Comparison of ENCODE assay signal across 12 mouse cellular contexts in the genomic region with DNA sequence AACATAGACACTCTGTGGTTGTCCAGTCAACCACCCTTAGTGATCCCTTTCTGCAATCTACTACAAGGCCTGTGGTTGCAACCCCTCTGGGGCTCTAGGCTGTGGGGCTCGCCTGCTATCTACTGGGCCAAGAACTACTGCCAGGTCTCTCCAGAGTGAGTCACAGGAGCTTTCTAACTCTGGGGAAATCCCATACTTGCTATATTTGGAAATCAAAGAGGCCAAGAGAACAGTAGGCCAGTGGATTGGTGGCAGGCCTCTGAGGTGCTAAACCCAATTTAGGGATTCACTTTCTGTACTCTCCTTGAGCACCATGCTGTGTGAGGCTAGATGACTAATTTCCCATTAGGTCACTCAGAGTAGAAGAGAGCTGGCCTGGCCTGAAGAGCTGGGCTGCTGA. TPM values are rescaled to one million over a fixed set of nuclear protein-coding genes. Genes with fewer than 3 reads are reported as not detected.
DNase-seq lines count a peak whose midpoint lies in the region; ATAC-seq and TF ChIP-seq lines count a peak whose summit lies in the region.
"Had no signal": no experiment of that assay in that cellular context is flagged by ENCODE, and none has a peak within 500 bp of the region (broad histone marks: within the 10 kb centered on the region; RNA-seq: fewer than 3 reads in every experiment).

No protein-coding gene starts in this region.

- H3K4me1 ChIP-seq in heart, embryonic 12.5 days (replicated peaks), result peaks cover 25% of the 10 kb centered on the region
- H3K4me1 ChIP-seq: stomach, embryonic 15.5 days had no signal

- TF ChIP-seq CTCF in Patski (IDR thresholded peaks at IDR 0.05), result no peak
- TF ChIP-seq CTCF in gastrocnemius, adult 2 months (IDR thresholded peaks at IDR 0.05), result no peak

- H3K4me2 ChIP-seq in heart, embryonic 12.5 days, result no peak overlapping the region
- H3K4me2 ChIP-seq: stomach, embryonic 15.5 days had no signal

- no peak overlapping the region for H3K27ac ChIP-seq in heart, embryonic 12.5 days (ENCODE audit: poor library complexity, severe bottlenecking)
- no peak overlapping the region for H3K27ac ChIP-seq in gastrocnemius, adult 2 months
- H3K27ac ChIP-seq: kidney, postnatal 0 days; left cerebral cortex, adult 2 months; stomach, embryonic 15.5 days had no signal

- no peaks in the 10 kb centered on the region for H3K9me3 ChIP-seq in heart, embryonic 12.5 days (replicated peaks)
- H3K9me3 ChIP-seq: stomach, embryonic 15.5 days had no signal

- no peak for ATAC-seq in heart, embryonic 12.5 days (ENCODE audit: insufficient number of reproducible peaks, low FRiP score)
- ATAC-seq in Patski, result peak; percentile 100
- no peak for ATAC-seq in granulocyte monocyte progenitor cell, adult 5-6 weeks (replicated peaks; ENCODE audit: poor library complexity, severe bottlenecking)

- H3K9ac ChIP-seq in heart, embryonic 12.5 days, result no peak overlapping the region
- H3K9ac ChIP-seq: stomach, embryonic 15.5 days had no signal

- peaks cover 8% of the 10 kb centered on the region for H3K36me3 ChIP-seq in heart, embryonic 12.5 days
- H3K36me3 ChIP-seq: stomach, embryonic 15.5 days had no signal

- WGBS in heart, embryonic 12.5 days, result 35% methylated on average over 1 of the region's 1 CpGs

- DNase-seq in heart, adult 9 months (ENCODE audit: low spot score in 2 of 2), result peak; percentile 30
- DNase-seq in Patski (ENCODE audit: low read depth, low spot score), result peak; percentile 74
- DNase-seq in gastrocnemius, adult 2 months, result peak; percentile 57
- DNase-seq in skeletal muscle tissue, adult 2 months (ENCODE audit: low read depth, low spot score), result peak; percentile 60
- DNase-seq in layer of hippocampus, adult 9-11 months, result no peak
- DNase-seq: right cerebral cortex, postnatal 4 days; thymus, postnatal 14 days had no signal

- H3K4me3 ChIP-seq in heart, embryonic 12.5 days, result no peak overlapping the region
- H3K4me3 ChIP-seq in gastrocnemius, adult 2 months, result no peak overlapping the region
- H3K4me3 ChIP-seq: left cerebral cortex, adult 2 months; stomach, embryonic 15.5 days had no signal

- POLR2A ChIA-PET in Patski (lab: Charles Lee), result no interaction called here

- intact Hi-C loops in gastrocnemius, adult 2 months (cut with DNase I), result loop anchor here (5.0 to 10.0 kb wide), 4 partner anchors 38 to 403 kb away; a partner anchor contains a TSS

- in situ Hi-C loops in Patski (cut with MboI; ENCODE audit: low pct_unique_long_range_greater_than_20kb), result no loop called here

- no peaks in the 10 kb centered on the region for H3K27me3 ChIP-seq in heart, embryonic 12.5 days (replicated peaks)
- H3K27me3 ChIP-seq in Patski, result no peaks in the 10 kb centered on the region
- H3K27me3 ChIP-seq: stomach, embryonic 15.5 days had no signal

- CTCF ChIA-PET in Patski (lab: Charles Lee), result no interaction called here

RNA-seq across cellular contexts. Expression of a gene that starts 38.0 kb away (rescaled TPM):
- polyA plus RNA-seq in heart, embryonic 12.5 days (2016; fragmentation: Nextera tagmentation; extraction: Ambion mirVana), result 60.6 and 62.2 TPM in 2 replicates
- polyA plus RNA-seq in Patski (2021), result 94.8 TPM
- total RNA-seq in gastrocnemius, adult 2 months (2021), result 10 to 100 TPM in 1 of 2 experiments, 1 to 10 TPM in 1; 9.3 to 10.9 TPM
- total RNA-seq in granulocyte monocyte progenitor cell, adult 5-6 weeks (2014; fragmentation: Nextera tagmentation), result not detected in 2 replicates
- 1.0 and 2.3 TPM in 2 replicates for total RNA-seq in granulocyte monocyte progenitor cell, adult 5-6 weeks (2017)

RNA-seq across cellular contexts. Expression of a gene that starts 38.1 kb away (rescaled TPM):
- polyA plus RNA-seq in heart, embryonic 12.5 days (2016; fragmentation: Nextera tagmentation; extraction: Ambion mirVana), result 4.1 and 4.2 TPM in 2 replicates
- 17.4 TPM for polyA plus RNA-seq in Patski (2021)
- 1 to 10 TPM; 1.1 to 1.5 TPM for total RNA-seq in gastrocnemius, adult 2 months (2021)
- not detected in 2 replicates for total RNA-seq in granulocyte monocyte progenitor cell, adult 5-6 weeks (2014; fragmentation: Nextera tagmentation)
- total RNA-seq in granulocyte monocyte progenitor cell, adult 5-6 weeks (2017), result 0.04 and 0.15 TPM in 2 replicates
